Mouse (Mus musculus) heart, postnatal 0 days (tissue): ENCODE results near the gene Slc35e2. TPM values are rescaled to one million over a fixed set of nuclear protein-coding genes. Genes with fewer than 3 reads are reported as not detected.
A peak's percentile ranks its signal among the peaks of the same experiment; 100 is the strongest.
"Not testable (repeated sequence)": the region's sequence is repeated elsewhere in the genome, so short reads cannot be mapped to it uniquely, and the experiment has no call there.

Experiments
- ATAC-seq: fragments of 200-750 bp; cut with Nextera tagmentation; 2 replicates; pipeline ENCODE4 v1.8.0; 2017; ENCODE audit warnings: low read depth, moderate number of reproducible peaks, moderate library complexity; ENCODE audit not compliant: insufficient read depth
- DNase-seq: peaks from one replicate; pipeline ENCODE4 v3.0.0-alpha.2; 2016; ENCODE audit warnings: low spot score
- H3K27ac ChIP-seq: fragments of 300-500 bp; sonication (generic); 2 replicates; pipeline ENCODE4 v1.5.1; 2014; ENCODE audit warnings: low read depth, mild to moderate bottlenecking
- H3K27me3 ChIP-seq: fragments of 300-500 bp; sonication (generic); 2 replicates; pipeline ENCODE4 v1.6.1; 2014; ENCODE audit warnings: low read length, mixed read lengths; ENCODE audit not compliant: control insufficient read depth, insufficient read depth
- H3K36me3 ChIP-seq: fragments of 300-500 bp; sonication (generic); replicated peaks from 2 replicates; pipeline ENCODE4 v1.6.1; 2014; ENCODE audit warnings: low read length, mixed read lengths; ENCODE audit not compliant: control insufficient read depth, insufficient read depth
- H3K4me1 ChIP-seq: fragments of 300-500 bp; sonication (generic); 2 replicates; pipeline ENCODE4 v1.6.1; 2014; ENCODE audit warnings: antibody characterized with exemption; ENCODE audit not compliant: control insufficient read depth, insufficient read depth
- H3K4me2 ChIP-seq: fragments of 300-500 bp; sonication (generic); 2 replicates; pipeline ENCODE4 v1.6.1; 2014; ENCODE audit warnings: low read depth, mild to moderate bottlenecking, low read length, moderate library complexity
- H3K4me3 ChIP-seq: fragments of 300-500 bp; sonication (generic); 2 replicates; pipeline ENCODE4 v1.5.1; 2014; ENCODE audit warnings: low read depth, low read length
- H3K9ac ChIP-seq: fragments of 300-500 bp; sonication (generic); replicated peaks from 2 replicates; pipeline ENCODE4 v1.6.1; 2014; ENCODE audit warnings: low read depth, low read length, mixed read lengths
- H3K9me3 ChIP-seq: fragments of 300-500 bp; sonication (generic); replicated peaks from 2 replicates; pipeline ENCODE4 v1.6.1; 2016; ENCODE audit warnings: low read length; ENCODE audit not compliant: control insufficient read depth
- CTCF ChIP-seq: IDR thresholded peaks from 2 replicates; pipeline ENCODE4 v1.5.1; 2016; ENCODE audit warnings: antibody characterized with exemption, control low read depth, low read depth
- EP300 ChIP-seq: IDR thresholded peaks from 2 replicates; pipeline ENCODE4 v1.6.1; 2016; ENCODE audit warnings: antibody characterized with exemption, low read depth
- WGBS: fragments of 180-500 bp; shearing (Covaris S2); extraction: QIAGEN DNeasy Blood & Tissue Kit; methylation state at CpG from one replicate; pipeline ENCODE4 v1.1.7; 2014; 5-methylcytosine and 5-hydroxymethylcytosine counted together
- polyA plus RNA-seq: library from polyadenylated mRNA; unstranded; fragments of >200 nt; fragmentation: Nextera tagmentation; extraction: Ambion mirVana; gene quantifications from 2 replicates; pipeline ENCODE4 v1.2.1, GENCODE M21; 2015
- total RNA-seq: library from RNA; depleted of rRNA; stranded (reverse); fragments of >200 nt; gene quantifications from 2 replicates; pipeline ENCODE4 v1.2.3, GENCODE M21; 2014; ENCODE audit warnings: low replicate concordance; rRNA removed

Slc35e2 gene
- total and polyA plus RNA-seq, 2 experiments from 2014 or later: 4.4 to 11.8 TPM

- H3K36me3 ChIP-seq: peaks cover 11% of the 10 kb centered on the region; the same call in 1 of the 2 replicates
- DNase-seq (peak; percentile 97), ATAC-seq (peak; percentile 99)
- H3K9ac ChIP-seq: peak within 1 kb of the TSS; percentile 78
- peak within 1 kb of the TSS; percentile 67 for H3K4me2 ChIP-seq
- under 1% methylated on average over 73 of the region's 73 CpGs for WGBS
- H3K27me3 ChIP-seq: no peaks in the 10 kb centered on the region
- no peaks in the 10 kb centered on the region for H3K9me3 ChIP-seq
- peaks cover 6% of the 10 kb centered on the region for H3K4me1 ChIP-seq
- 0 out of 2 replicates have a peak, but pooled peaks have one; percentile 45 for TF ChIP-seq EP300
- no peak for TF ChIP-seq CTCF
- H3K27ac ChIP-seq: peak within 1 kb of the TSS; percentile 46; the same call in 1 of the 2 replicates
- H3K4me3 ChIP-seq: peak within 1 kb of the TSS; percentile 89
Observed at GRCm38 (mm10) chr4:155668689-155669597, 67.7 kb downstream of the Slc35e2 start, which contains the start of gene Mib2. Gene Mib2, minus strand, starts transcription at chr4:155669198.

DNA sequence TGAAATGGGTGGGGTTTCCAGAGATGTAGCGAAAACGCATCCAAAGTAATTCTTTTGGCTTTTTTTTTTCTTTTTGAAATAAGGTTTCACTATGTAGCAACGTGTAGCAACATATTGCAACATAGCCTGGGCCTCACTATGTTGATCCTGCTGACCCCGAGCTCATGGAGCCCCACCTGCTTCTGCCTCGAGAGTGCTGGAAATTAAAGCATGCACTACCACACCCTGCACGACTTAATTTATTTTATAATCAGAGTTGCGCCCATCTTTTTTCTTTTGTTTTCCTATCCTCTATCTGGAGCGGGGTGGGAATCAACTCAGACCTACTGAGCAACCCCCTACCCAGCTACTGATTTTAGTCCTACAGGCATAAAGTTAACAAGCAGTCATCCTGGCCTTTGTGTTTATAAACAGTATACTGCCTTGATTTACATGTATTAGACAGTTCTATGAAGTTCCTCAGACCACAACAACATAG lies 68.4 kb downstream of the Slc35e2 start:
- ATAC-seq: no peak
- under 1% methylated on average over 8 of the region's 8 CpGs for WGBS

GRCm38 (mm10) chr4:155670236-155670635 lies 69.0 kb downstream of the Slc35e2 start:
- not testable (repeated sequence) for ATAC-seq, H3K9me3 ChIP-seq
- WGBS: 75% methylated on average over 4 of the region's 4 CpGs

More for the DNA sequence above, 68.4 kb downstream of the Slc35e2 start:
- H3K27me3 ChIP-seq: no peaks in the 10 kb centered on the region
- H3K4me2 ChIP-seq: peak overlapping the region; percentile 67
- no peak overlapping the region for H3K27ac ChIP-seq
- H3K36me3 ChIP-seq: peaks cover 11% of the 10 kb centered on the region; the same call in 1 of the 2 replicates
- no peak overlapping the region for H3K9ac ChIP-seq
- H3K4me3 ChIP-seq: peak overlapping the region; percentile 89
- no peak for DNase-seq
- H3K4me1 ChIP-seq: peaks cover 6% of the 10 kb centered on the region
- no peaks in the 10 kb centered on the region for H3K9me3 ChIP-seq
- TF ChIP-seq EP300 (no peak), CTCF (no peak)

DNA sequence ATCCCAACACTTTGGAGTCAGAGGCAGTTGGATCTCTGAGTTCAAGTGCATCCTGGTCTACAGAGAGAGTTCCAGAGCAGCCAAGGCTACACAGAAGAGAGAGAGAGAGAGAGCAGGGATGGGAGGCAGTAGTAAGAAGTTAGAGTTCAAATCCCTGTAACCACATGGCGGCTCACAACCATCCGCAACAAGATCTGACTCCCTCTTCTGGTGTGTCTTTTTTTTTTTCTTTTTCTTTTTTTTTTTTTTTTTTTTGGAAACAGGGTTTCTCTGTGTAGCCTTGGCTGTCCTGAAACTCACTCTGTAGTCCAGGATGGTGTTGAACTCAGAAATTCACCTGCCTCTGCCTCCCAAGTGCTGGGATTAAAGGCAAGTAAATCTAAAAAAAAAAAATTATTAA lies 70.9 kb downstream of the Slc35e2 start:
- H3K4me3 ChIP-seq: no peak overlapping the region
- H3K9ac ChIP-seq: no peak overlapping the region
- DNase-seq: no peak
- peaks cover 6% of the 10 kb centered on the region for H3K4me1 ChIP-seq
- no peak overlapping the region for H3K4me2 ChIP-seq
- 45% methylated on average over 2 of the region's 2 CpGs for WGBS
- H3K27ac ChIP-seq: no peak overlapping the region
- no peak for ATAC-seq
- H3K27me3 ChIP-seq: no peaks in the 10 kb centered on the region
- H3K9me3 ChIP-seq: no peaks in the 10 kb centered on the region
- TF ChIP-seq CTCF: no peak
- TF ChIP-seq EP300: no peak
- no peaks in the 10 kb centered on the region for H3K36me3 ChIP-seq

More at GRCm38 (mm10) chr4:155670236-155670635, 69.0 kb downstream of the Slc35e2 start:
- not testable (repeated sequence) for H3K27ac ChIP-seq, H3K4me3 ChIP-seq, H3K27me3 ChIP-seq, DNase-seq, H3K36me3 ChIP-seq, H3K4me2 ChIP-seq, H3K9ac ChIP-seq, H3K4me1 ChIP-seq

Other genes with a start within 250 kb of the Slc35e2 start
- gene Prkcz, start 240.1 kb upstream of the Slc35e2 start, total RNA-seq: 4.6 and 4.8 TPM in 2 replicates
- 2.7 and 3.6 TPM in 2 replicates for gene Prkcz, start 240.1 kb upstream of the Slc35e2 start, polyA plus RNA-seq
- 0.15 TPM in 1 of 2 replicates, not detected in the other for gene Gabrd, start 203.3 kb upstream of the Slc35e2 start, total RNA-seq
- not detected in 2 replicates for gene Gabrd, start 203.3 kb upstream of the Slc35e2 start, polyA plus RNA-seq
- 1.1 TPM in 2 replicates for gene Cfap74, start 192.2 kb upstream of the Slc35e2 start, total RNA-seq
- gene Cfap74, start 192.2 kb upstream of the Slc35e2 start, polyA plus RNA-seq: 0.29 and 0.36 TPM in 2 replicates
- not detected in 2 replicates for gene Tmem52, start 132.3 kb upstream of the Slc35e2 start, total RNA-seq
- gene Tmem52, start 132.3 kb upstream of the Slc35e2 start, polyA plus RNA-seq: 0.12 TPM in 1 of 2 replicates, not detected in the other
- 158 and 184 TPM in 2 replicates for gene Gnb1, start 110.1 kb upstream of the Slc35e2 start, total RNA-seq
- 249 and 255 TPM in 2 replicates for gene Gnb1, start 110.1 kb upstream of the Slc35e2 start, polyA plus RNA-seq
- 48.0 and 52.7 TPM in 2 replicates for gene Nadk, start 39.0 kb upstream of the Slc35e2 start, total RNA-seq
- gene Nadk, start 39.0 kb upstream of the Slc35e2 start, polyA plus RNA-seq: 36.0 and 37.4 TPM in 2 replicates
- 8.7 and 15.3 TPM in 2 replicates for gene Cdk11b, start 23.4 kb downstream of the Slc35e2 start, total RNA-seq
- gene Cdk11b, start 23.4 kb downstream of the Slc35e2 start, polyA plus RNA-seq: 36.8 TPM in 2 replicates
- not detected in 2 replicates for gene Gm10563, start 44.0 kb downstream of the Slc35e2 start, total RNA-seq
- not detected in 2 replicates for gene Gm10563, start 44.0 kb downstream of the Slc35e2 start, polyA plus RNA-seq
- gene Mmp23, start 52.0 kb downstream of the Slc35e2 start, total RNA-seq: 66.6 and 76.6 TPM in 2 replicates
- 49.8 and 49.9 TPM in 2 replicates for gene Mmp23, start 52.0 kb downstream of the Slc35e2 start, polyA plus RNA-seq
- 27.3 and 30.4 TPM in 2 replicates for gene Mib2, start 67.8 kb downstream of the Slc35e2 start, total RNA-seq
- gene Mib2, start 67.8 kb downstream of the Slc35e2 start, polyA plus RNA-seq: 9.9 and 12.1 TPM in 2 replicates
- gene Fndc10, start 92.9 kb downstream of the Slc35e2 start, total RNA-seq: 4.1 and 9.7 TPM in 2 replicates
- gene Fndc10, start 92.9 kb downstream of the Slc35e2 start, polyA plus RNA-seq: 1.8 and 2.1 TPM in 2 replicates
- gene Ssu72, start 103.4 kb downstream of the Slc35e2 start, total RNA-seq: 83.6 and 95.7 TPM in 2 replicates
- gene Ssu72, start 103.4 kb downstream of the Slc35e2 start, polyA plus RNA-seq: 106 TPM in 2 replicates
- gene Tmem240, start 133.4 kb downstream of the Slc35e2 start, total RNA-seq: 0.57 and 1.7 TPM in 2 replicates
- gene Tmem240, start 133.4 kb downstream of the Slc35e2 start, polyA plus RNA-seq: 0.41 and 0.48 TPM in 2 replicates
- 123 and 128 TPM in 2 replicates for gene Atad3a, start 159.7 kb downstream of the Slc35e2 start, total RNA-seq
- gene Atad3a, start 159.7 kb downstream of the Slc35e2 start, polyA plus RNA-seq: 85.3 and 99.3 TPM in 2 replicates
- 15.5 and 20.0 TPM in 2 replicates for gene Vwa1, start 173.3 kb downstream of the Slc35e2 start, total RNA-seq
- gene Vwa1, start 173.3 kb downstream of the Slc35e2 start, polyA plus RNA-seq: 7.1 and 7.5 TPM in 2 replicates
- 3.4 and 4.2 TPM in 2 replicates for gene Tmem88b, start 184.5 kb downstream of the Slc35e2 start, total RNA-seq
- gene Tmem88b, start 184.5 kb downstream of the Slc35e2 start, polyA plus RNA-seq: 2.5 and 2.9 TPM in 2 replicates
- not detected in 2 replicates for gene Ankrd65, start 189.0 kb downstream of the Slc35e2 start, total RNA-seq
- gene Ankrd65, start 189.0 kb downstream of the Slc35e2 start, polyA plus RNA-seq: 0.26 TPM in 1 of 2 replicates, not detected in the other
- gene Mrpl20, start 201.5 kb downstream of the Slc35e2 start, total RNA-seq: 32.2 and 91.4 TPM in 2 replicates
- 188 and 207 TPM in 2 replicates for gene Mrpl20, start 201.5 kb downstream of the Slc35e2 start, polyA plus RNA-seq
- 58.7 and 80.7 TPM in 2 replicates for gene Ccnl2, start 211.1 kb downstream of the Slc35e2 start, total RNA-seq
- gene Ccnl2, start 211.1 kb downstream of the Slc35e2 start, polyA plus RNA-seq: 79.6 and 83.0 TPM in 2 replicates
- 122 and 146 TPM in 2 replicates for gene Aurkaip1, start 229.9 kb downstream of the Slc35e2 start, total RNA-seq
- gene Aurkaip1, start 229.9 kb downstream of the Slc35e2 start, polyA plus RNA-seq: 155 TPM in 2 replicates
- gene Mxra8, start 238.3 kb downstream of the Slc35e2 start, total RNA-seq: 99.5 and 113 TPM in 2 replicates
- 57.8 and 62.6 TPM in 2 replicates for gene Mxra8, start 238.3 kb downstream of the Slc35e2 start, polyA plus RNA-seq
- gene Dvl1, start 246.0 kb downstream of the Slc35e2 start, total RNA-seq: 49.5 and 76.4 TPM in 2 replicates
- 2.8 and 2.9 TPM in 2 replicates for gene Dvl1, start 246.0 kb downstream of the Slc35e2 start, polyA plus RNA-seq